Mouse (Mus musculus) urinary bladder, adult 18-20 months (tissue): ENCODE results near the gene Fgfr1op.
"Not testable (repeated sequence)": the region's sequence is repeated elsewhere in the genome, so short reads cannot be mapped to it uniquely, and the experiment has no call there.

ENCODE experiments used
- DNase-seq, 2 experiments: peaks; one replicate each; pipeline ENCODE4 v3.0.0; 2022; ENCODE audit warnings: low spot score in 2 of 2, mixed read lengths in 2 of 2

Gene Fgfr1op

GRCm38 (mm10) chr17:8164701-8165607, at the start of gene Fgfr1op:
Fgfr1op (plus strand) TSS chr17:8165501.
- DNase-seq = peak; percentile 50 to 82

DNA sequence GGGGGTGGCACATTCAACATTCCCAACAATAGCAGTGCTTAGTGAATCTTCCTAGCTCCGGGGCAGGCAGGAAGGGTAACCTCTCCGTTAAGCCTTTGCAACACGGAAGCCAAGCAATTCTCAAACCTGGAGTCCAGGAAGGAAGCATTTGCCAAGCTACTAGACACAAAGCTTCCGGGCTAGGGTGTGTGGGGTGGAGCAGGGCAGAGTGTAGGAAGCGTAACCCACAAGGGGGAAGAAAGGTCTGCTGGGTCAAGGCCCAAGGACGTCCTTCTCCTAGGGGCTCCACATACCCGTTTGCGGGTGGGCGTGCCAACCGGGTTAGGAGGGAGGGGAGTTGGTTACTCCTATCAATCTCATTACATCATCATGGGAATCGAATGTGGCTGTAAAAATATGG, 48.9 kb upstream of the Fgfr1op start:
- DNase-seq = not testable (repeated sequence)

DNA sequence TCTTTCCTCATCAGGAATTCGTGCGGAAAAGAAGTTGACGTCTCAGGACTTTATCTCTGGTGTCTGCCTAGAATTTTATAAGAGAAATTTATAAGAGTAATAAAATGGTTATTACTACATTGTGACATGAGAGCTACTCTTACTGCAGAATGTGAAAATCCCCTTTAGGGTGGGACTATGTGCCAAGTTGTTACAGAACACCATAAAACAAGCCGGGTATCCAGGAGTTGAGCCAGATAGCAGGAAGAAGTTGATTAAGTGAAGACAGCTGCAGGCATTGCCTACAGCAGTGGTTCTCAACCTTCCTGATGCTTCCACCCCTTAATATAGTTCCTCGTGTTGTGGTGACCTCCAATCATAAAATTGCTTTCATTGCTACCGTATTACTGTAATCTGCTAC, 48.4 kb upstream of the Fgfr1op start:
- DNase-seq = not testable (repeated sequence)

GRCm38 (mm10) chr17:8122974-8123373, 42.3 kb upstream of the Fgfr1op start:
- not testable (repeated sequence) for DNase-seq

DNA sequence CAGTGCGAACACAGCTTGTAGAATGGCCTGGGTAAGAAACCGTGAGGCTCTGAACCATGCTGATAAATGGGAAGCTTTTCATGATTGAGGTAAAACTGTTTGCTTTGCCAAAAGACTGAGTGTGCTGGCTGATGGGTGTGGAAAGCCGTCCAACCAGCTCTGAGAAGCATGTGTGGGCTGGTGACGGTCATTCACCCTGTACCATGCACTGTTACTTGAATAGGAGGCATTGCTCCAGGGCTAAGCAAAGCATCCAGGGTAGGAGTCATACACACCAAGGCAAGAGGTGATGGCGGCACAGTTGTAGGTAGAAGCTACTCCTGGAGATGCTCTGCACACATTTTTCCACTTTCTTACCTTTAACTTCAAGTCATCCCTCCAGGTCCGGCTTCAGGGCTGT, 40.7 kb upstream of the Fgfr1op start:
- not testable (repeated sequence) for DNase-seq

- DNase-seq = not testable (repeated sequence)
Observed at GRCm38 (mm10) chr17:8128326-8128993, 36.8 kb upstream of the Fgfr1op start.

- not testable (repeated sequence) for DNase-seq
Observed at GRCm38 (mm10) chr17:8129578-8129977, 35.7 kb upstream of the Fgfr1op start.

- not testable (repeated sequence) for DNase-seq
Observed at GRCm38 (mm10) chr17:8130849-8131248, 34.5 kb upstream of the Fgfr1op start.

GRCm38 (mm10) chr17:8138116-8138515, 27.2 kb upstream of the Fgfr1op start:
- DNase-seq = not testable (repeated sequence)

- not testable (repeated sequence) for DNase-seq
Observed at GRCm38 (mm10) chr17:8140210-8140609, 25.1 kb upstream of the Fgfr1op start.

DNA sequence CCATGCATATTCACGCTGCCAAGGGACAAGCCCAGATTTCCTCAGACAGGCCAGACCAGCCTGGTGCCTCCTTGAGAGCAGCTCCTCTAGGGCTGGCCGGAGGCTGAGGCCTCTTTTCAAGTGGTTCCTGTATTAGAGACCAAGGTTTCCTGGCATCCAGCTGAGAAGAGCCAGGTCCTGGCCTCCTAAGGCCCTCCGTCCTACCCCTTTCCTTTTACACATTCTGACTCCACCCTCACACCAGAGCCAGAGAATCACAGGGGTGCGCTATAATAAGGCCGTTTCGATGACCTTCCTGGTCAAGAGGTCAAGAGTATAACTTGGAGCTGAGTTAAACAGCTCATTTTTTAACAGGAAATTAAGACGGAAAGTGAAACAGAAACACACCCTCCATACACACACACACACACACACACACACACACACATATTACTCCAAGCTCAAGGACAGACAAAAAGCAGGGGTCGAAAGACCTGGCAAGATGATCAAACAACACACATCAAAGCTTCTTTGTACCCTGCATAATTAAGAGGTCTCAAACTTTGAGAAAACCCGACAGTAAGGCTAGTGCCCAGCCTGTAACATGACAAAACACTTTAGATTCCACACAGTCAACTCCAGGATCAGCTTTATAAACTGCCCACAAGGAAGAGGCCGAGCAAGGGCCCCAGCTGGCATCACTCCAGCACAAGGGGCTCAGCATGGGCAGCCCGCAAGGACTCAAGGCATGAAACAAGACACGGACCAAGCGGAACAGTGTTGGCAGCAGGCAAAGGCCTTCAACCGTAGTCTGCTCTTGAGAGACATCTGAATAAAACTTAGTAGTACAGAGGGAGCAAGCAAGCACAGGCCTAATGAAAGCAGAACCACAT, 21.3 kb upstream of the Fgfr1op start:
- not testable (repeated sequence) for DNase-seq

DNA sequence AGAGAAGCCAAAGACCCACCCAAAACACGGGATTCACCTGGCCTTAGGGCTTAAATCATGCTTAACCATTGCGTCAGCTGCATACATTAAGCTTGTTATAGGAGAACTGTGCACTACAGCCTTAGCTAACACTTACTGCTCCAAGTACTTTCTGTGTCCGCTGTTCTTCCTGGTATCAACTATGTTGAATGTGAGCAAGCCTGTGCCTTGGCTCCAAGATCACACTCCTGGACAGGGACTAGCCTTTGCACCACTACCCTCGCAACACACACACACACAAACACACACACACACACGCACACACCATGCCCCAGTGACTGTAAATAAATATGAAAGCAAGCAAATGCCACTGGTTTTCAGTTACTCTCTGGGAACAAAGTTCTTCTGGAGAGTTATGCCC, 18.4 kb upstream of the Fgfr1op start:
- DNase-seq = not testable (repeated sequence)

- not testable (repeated sequence) for DNase-seq
Observed at GRCm38 (mm10) chr17:8147439-8148316, 17.6 kb upstream of the Fgfr1op start, which contains the start of the genes Gm49673 and Rnaset2a. Gm49673 (minus strand) TSS chr17:8147788. Rnaset2a (minus strand) TSS chr17:8148097.

DNA sequence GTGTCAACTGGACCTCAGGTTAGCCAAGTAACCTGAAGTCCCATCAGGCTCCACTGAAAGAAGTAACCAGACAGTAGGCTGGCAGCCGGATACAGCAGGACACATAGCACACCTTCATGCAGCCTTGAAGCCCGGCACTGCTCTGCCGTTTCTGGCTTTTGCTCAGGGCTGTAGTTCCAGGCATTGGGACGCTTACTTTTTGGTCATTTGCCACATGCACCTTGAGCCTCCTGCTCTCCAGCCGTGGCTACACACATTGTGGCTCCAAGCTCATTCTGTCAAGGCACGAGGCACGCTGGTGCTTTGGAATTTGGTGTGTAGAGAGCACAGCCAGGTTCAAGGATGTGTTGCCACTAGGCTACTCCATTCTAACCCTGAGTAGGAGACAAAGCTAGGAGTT, 10.3 kb upstream of the Fgfr1op start:
- DNase-seq = not testable (repeated sequence)

- DNase-seq = not testable (repeated sequence)
Observed at GRCm38 (mm10) chr17:8155982-8156381, 9.3 kb upstream of the Fgfr1op start.

DNA sequence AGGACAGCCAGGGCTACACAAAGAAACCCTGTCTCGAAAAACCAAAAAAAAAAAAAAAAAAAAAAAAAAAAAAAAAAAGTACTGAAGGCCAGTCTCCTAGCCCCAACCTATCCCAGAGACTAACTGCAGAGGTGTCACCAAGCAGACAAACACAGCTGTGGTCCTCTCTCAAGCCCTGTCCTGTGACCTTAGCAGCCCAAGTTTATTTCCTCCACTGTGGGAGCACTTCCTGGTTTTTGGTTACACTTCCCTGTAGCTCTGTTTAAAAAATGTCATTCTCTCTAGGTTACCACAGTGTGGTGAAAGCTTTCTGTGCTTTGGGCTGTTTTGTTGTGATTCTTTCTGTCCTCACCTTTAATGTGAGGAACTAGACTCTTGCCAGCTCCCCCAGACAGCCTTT, 6.7 kb upstream of the Fgfr1op start:
- DNase-seq = not testable (repeated sequence)

GRCm38 (mm10) chr17:8160969-8161368, 4.3 kb upstream of the Fgfr1op start:
- not testable (repeated sequence) for DNase-seq

DNA sequence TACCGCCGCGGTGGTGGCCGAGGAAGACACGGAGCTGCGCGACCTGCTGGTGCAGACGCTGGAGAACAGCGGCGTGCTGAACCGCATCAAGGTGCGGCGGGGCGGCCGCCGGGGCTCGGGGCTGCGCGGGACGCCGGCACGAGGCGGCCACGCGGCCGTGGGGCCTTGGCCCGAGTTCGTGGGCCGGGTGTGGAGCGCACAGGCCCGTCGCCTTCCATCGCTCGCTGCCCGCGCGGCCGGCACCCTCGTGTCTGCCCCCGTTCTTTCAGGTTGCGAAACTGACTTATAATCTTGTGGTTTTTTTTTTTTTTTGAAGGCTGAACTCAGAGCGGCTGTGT, 276 bp downstream of the Fgfr1op start:
- DNase-seq = peak in 1 of 2 experiments; percentile 58

DNA sequence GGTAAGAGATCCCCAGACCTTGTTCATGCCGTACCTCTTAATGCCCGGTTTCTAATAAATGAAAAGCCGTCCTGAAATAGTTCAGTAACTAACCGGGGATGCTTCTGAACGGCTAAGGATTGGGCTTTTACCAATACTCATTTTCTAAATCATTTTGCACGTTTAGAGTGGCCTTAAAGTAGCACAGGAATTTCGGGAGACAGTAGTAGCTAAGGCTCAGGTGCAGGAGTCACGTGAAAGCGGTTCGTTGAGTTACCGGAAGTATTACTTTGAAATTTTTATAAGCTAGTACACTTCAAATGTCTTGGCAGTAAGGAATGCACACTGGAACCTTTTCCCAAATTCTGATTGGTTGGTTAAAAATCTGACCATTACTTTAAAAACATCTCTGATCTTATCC, 676 bp downstream of the Fgfr1op start:
- DNase-seq = not testable (repeated sequence)

GRCm38 (mm10) chr17:8166454-8166853, 1.2 kb downstream of the Fgfr1op start:
- not testable (repeated sequence) for DNase-seq

- DNase-seq = not testable (repeated sequence)
Observed at GRCm38 (mm10) chr17:8167436-8167835, 2.1 kb downstream of the Fgfr1op start.
